Mouse (Mus musculus) spleen, adult 2 months (tissue): ENCODE measurements at regions not wholly inside any gene's neighbourhood (a gene's known extent, or its start where the extent isn't known, plus 50 kb on each side); places are given as distances from the start of the nearest gene placed in this dataset.

ENCODE experiments used
- DNase-seq, 2 experiments: peaks; one replicate each; pipeline versions ENCODE4 v3.0.0 to v3.0.0-alpha.2; 2012 to 2021; ENCODE audit warnings: low spot score in 2 of 2, low read depth in 1 of 2
- H3K27ac ChIP-seq: fragments of 200-500 bp; 2 replicates; pipeline ENCODE4 v1.5.1; 2012; ENCODE audit warnings: low read length, inconsistent platforms; ENCODE audit not compliant: insufficient read depth
- H3K27me3 ChIP-seq: fragments of 200-500 bp; 2 replicates; pipeline ENCODE4 v1.6.1; 2012; ENCODE audit warnings: mild to moderate bottlenecking, moderate library complexity, low read length, inconsistent platforms; ENCODE audit not compliant: control insufficient read depth, insufficient read depth
- H3K36me3 ChIP-seq: fragments of 200-500 bp; 2 replicates; pipeline ENCODE4 v1.6.1; 2012; ENCODE audit warnings: mild to moderate bottlenecking, low read length, inconsistent platforms; ENCODE audit not compliant: control insufficient read depth, insufficient read depth
- H3K4me1 ChIP-seq: fragments of 200-500 bp; 2 replicates; pipeline ENCODE4 v1.6.1; 2011; ENCODE audit warnings: inconsistent platforms; ENCODE audit not compliant: control insufficient read depth, insufficient read depth, insufficient read length
- H3K4me3 ChIP-seq: fragments of 200-500 bp; 2 replicates; pipeline ENCODE4 v1.5.1; 2011; ENCODE audit warnings: mild to moderate bottlenecking, inconsistent platforms; ENCODE audit not compliant: insufficient read depth, insufficient read length; ENCODE audit errors: extremely low read depth
- CTCF ChIP-seq: fragments of 200-500 bp; IDR thresholded peaks from 2 replicates; pipeline ENCODE4 v1.5.1; 2011; ENCODE audit warnings: mild to moderate bottlenecking, inconsistent platforms; ENCODE audit not compliant: insufficient read depth, insufficient read length, insufficient replicate concordance; ENCODE audit errors: extremely low read depth
- POLR2A ChIP-seq: fragments of 200-500 bp; IDR thresholded peaks from 2 replicates; pipeline ENCODE4 v1.6.1; 2011; ENCODE audit warnings: low read depth, low read length, inconsistent platforms
- WGBS: fragments of 180-500 bp; shearing (Covaris S2); methylation state at CpG from one replicate; pipeline ENCODE4 v1.1.7; 2018; 5-methylcytosine and 5-hydroxymethylcytosine counted together

DNA sequence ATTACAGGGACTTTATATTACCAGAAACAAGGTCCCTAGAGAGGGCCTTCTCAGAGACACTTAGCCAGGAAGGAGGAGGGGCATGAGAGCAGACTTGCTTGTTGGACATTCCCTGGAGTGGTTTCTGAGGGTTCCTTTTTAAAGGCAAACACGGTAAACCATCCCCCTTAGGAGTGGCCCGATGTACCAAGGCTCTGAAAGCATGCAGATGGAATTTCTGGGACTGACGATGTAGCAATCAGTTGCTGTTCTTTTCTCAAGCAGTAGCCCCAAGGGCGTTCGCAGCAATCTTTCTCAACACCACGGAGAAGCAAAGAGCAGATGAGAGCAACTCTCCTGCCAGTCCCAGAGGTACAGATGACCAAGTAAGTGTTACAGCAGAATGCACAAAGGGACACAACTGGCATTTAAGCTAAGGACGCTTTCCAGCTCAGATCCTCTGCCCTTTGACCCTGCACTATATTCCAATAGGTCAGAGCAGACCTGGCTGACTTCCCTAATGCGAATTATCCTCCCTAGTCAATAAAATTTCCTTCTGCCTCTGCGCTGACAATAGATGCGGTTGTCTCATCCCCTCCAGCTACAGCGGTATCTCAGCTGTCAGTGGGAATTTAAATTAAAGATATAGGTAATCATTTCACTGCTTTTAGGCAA, 295.7 kb upstream of the Slc24a5 start:
- no peak for DNase-seq
- WGBS = 64% methylated on average over 11 of the region's 11 CpGs
- Histone ChIP-seq H3K4me1 (peaks cover 6% of the 10 kb centered on the region; the same call in 1 of the 2 replicates), H3K27me3 (no peaks in the 10 kb centered on the region), H3K27ac (no peak overlapping the region), H3K36me3 (no peaks in the 10 kb centered on the region), H3K4me3 (no peak overlapping the region)
- TF ChIP-seq POLR2A (no peak), CTCF (no peak)

DNA sequence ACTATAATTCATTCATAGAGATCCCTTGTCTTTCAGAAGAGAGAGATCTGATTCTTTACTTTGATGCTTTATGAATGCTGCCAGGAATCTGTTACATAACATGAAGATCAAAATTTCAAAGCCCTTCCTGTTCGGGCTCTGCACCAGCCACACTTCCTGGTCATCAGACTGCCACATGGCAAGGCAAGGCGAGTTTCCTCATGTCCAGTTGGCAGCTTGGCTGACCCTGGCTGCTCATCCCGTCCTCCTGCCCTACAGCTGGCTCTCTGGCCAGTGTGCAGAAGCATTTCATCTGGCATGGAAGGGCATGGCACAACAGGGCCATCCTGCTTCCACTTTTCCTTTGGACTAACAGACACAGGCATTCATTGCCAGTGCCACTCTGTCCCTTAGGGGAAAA, 292.2 kb upstream of the Slc24a5 start:
- Histone ChIP-seq H3K27me3 (no peaks in the 10 kb centered on the region), H3K4me1 (peaks cover 6% of the 10 kb centered on the region; the same call in 1 of the 2 replicates), H3K4me3 (no peak overlapping the region), H3K27ac (no peak overlapping the region), H3K36me3 (no peaks in the 10 kb centered on the region)
- TF ChIP-seq CTCF (no peak), POLR2A (no peak)
- no peak for DNase-seq
- WGBS = 60% methylated on average over 3 of the region's 3 CpGs

DNA sequence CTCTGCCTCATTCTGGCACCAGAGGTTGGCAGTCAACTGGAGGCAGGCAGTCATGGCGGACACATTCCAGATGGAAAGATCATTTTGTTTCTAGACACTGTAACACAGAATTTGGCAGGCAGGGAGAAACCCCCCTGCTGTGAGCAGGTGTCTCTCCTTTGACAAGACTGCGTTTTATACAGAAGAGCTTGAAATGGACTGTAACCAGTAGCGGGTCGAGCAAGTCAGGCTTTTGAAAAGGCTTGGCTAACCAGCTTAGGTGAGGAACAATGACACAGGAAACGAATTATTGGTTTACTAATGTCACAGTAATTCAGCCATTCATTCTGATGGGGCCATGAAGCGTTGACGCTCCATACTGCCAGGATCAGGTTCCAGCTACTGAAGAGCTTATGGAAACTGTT, 275.3 kb upstream of the Slc24a5 start:
- Histone ChIP-seq H3K4me3 (no peak overlapping the region), H3K27me3 (no peaks in the 10 kb centered on the region), H3K4me1 (no peaks in the 10 kb centered on the region), H3K27ac (no peak overlapping the region), H3K36me3 (no peaks in the 10 kb centered on the region)
- TF ChIP-seq POLR2A (no peak), CTCF (no peak)
- WGBS = 92% methylated on average over 7 of the region's 7 CpGs
- DNase-seq = no peak

- no peak for DNase-seq
- WGBS = 79% methylated on average over 8 of the region's 8 CpGs
Measured at GRCm38 (mm10) chr2:124811709-124812108, 256.2 kb upstream of the Slc24a5 start.

GRCm38 (mm10) chr2:124816814-124817213, 251.1 kb upstream of the Slc24a5 start:
- 93% methylated on average over 2 of the region's 2 CpGs for WGBS
- TF ChIP-seq CTCF = no peak
- no peak overlapping the region for H3K27ac ChIP-seq

More at GRCm38 (mm10) chr2:124811709-124812108, 256.2 kb upstream of the Slc24a5 start:
- TF ChIP-seq CTCF (no peak), POLR2A (no peak)
- Histone ChIP-seq H3K27me3 (no peaks in the 10 kb centered on the region), H3K36me3 (no peaks in the 10 kb centered on the region), H3K4me1 (no peaks in the 10 kb centered on the region), H3K4me3 (no peak overlapping the region), H3K27ac (no peak overlapping the region)

DNA sequence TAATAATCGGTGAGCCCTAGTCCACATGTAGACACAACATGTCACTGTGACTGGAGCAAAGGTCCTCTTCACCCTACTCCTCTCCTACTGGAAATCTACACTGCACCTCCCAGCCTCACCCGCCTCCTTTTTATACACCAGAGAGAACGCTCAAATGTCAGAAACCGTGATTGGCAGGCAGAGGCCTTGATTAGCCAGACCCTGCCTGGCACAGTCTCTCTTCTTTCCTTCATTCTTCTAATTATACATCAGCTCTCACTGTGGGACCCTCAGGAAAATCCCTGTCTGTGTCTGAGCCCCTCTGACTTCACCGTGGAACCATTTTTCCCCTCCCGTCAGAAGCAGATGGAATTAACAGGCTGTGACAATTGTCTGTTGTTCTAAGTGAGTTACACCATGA, 248.1 kb upstream of the Slc24a5 start:
- H3K4me1 ChIP-seq = no peaks in the 10 kb centered on the region
- no peaks in the 10 kb centered on the region for H3K36me3 ChIP-seq
- no peak overlapping the region for H3K4me3 ChIP-seq
- no peak overlapping the region for H3K27ac ChIP-seq
- no peak for DNase-seq
- H3K27me3 ChIP-seq = no peaks in the 10 kb centered on the region
- no peak for TF ChIP-seq CTCF
- TF ChIP-seq POLR2A = no peak
- WGBS = 92% methylated on average over 6 of the region's 6 CpGs

More at GRCm38 (mm10) chr2:124816814-124817213, 251.1 kb upstream of the Slc24a5 start:
- H3K36me3 ChIP-seq = no peaks in the 10 kb centered on the region
- DNase-seq = no peak
- no peaks in the 10 kb centered on the region for H3K27me3 ChIP-seq
- no peak overlapping the region for H3K4me3 ChIP-seq
- H3K4me1 ChIP-seq = no peaks in the 10 kb centered on the region

- Histone ChIP-seq H3K4me1 (no peaks in the 10 kb centered on the region), H3K4me3 (no peak overlapping the region), H3K36me3 (no peaks in the 10 kb centered on the region), H3K27ac (no peak overlapping the region), H3K27me3 (no peaks in the 10 kb centered on the region)
- no peak for DNase-seq
- TF ChIP-seq CTCF = no peak
- TF ChIP-seq POLR2A = no peak
- 93% methylated on average over 9 of the region's 9 CpGs for WGBS
Measured at GRCm38 (mm10) chr2:124820821-124821220, 247.1 kb upstream of the Slc24a5 start.
